Mouse (Mus musculus) stomach, embryonic 15.5 days (tissue): ENCODE results near the gene Padi6. TPM values are rescaled to one million over a fixed set of nuclear protein-coding genes. Genes with fewer than 3 reads are reported as not detected.

Source experiments
- ATAC-seq: fragments of 200-750 bp; cut with Nextera tagmentation; 2 replicates; pipeline ENCODE4 v1.8.0; 2017; ENCODE audit warnings: low read depth, moderate number of reproducible peaks, moderate TSS enrichment; ENCODE audit not compliant: insufficient read depth, low FRiP score
- H3K27ac ChIP-seq: fragments of 300-500 bp; sonication (generic); 2 replicates; pipeline ENCODE4 v1.5.1; 2015; ENCODE audit warnings: mild to moderate bottlenecking, inconsistent platforms
- H3K27me3 ChIP-seq: fragments of 300-500 bp; sonication (generic); replicated peaks from 2 replicates; pipeline ENCODE4 v1.6.1; 2015; ENCODE audit warnings: inconsistent platforms
- H3K36me3 ChIP-seq: fragments of 300-500 bp; sonication (generic); 2 replicates; pipeline ENCODE4 v1.6.1; 2015; ENCODE audit warnings: inconsistent platforms
- H3K4me1 ChIP-seq: fragments of 300-500 bp; sonication (generic); 2 replicates; pipeline ENCODE4 v1.6.1; 2015; ENCODE audit warnings: inconsistent platforms
- H3K4me2 ChIP-seq: fragments of 300-500 bp; sonication (generic); 2 replicates; pipeline ENCODE4 v1.6.1; 2015; ENCODE audit warnings: mild to moderate bottlenecking, inconsistent platforms
- H3K4me3 ChIP-seq: fragments of 300-500 bp; sonication (generic); replicated peaks from 2 replicates; pipeline ENCODE4 v1.5.1; 2015; ENCODE audit warnings: inconsistent platforms
- H3K9ac ChIP-seq: fragments of 300-500 bp; sonication (generic); 2 replicates; pipeline ENCODE4 v1.6.1; 2015; ENCODE audit warnings: inconsistent platforms
- H3K9me3 ChIP-seq: fragments of 300-500 bp; sonication (generic); 2 replicates; pipeline ENCODE4 v1.6.1; 2016; ENCODE audit warnings: inconsistent platforms
- WGBS: fragments of 180-500 bp; shearing (Covaris S2); methylation state at CpG from one replicate; pipeline ENCODE4 v1.1.7; 2015; 5-methylcytosine and 5-hydroxymethylcytosine counted together
- polyA plus RNA-seq: library from polyadenylated mRNA; unstranded; fragments of >200 nt; fragmentation: Nextera tagmentation; extraction: Ambion mirVana; gene quantifications from 2 replicates; pipeline ENCODE4 v1.2.1, GENCODE M21; 2015

Padi6 gene
- polyA plus RNA-seq, 1 experiment from 2014 or later, result 0.19 TPM

DNA sequence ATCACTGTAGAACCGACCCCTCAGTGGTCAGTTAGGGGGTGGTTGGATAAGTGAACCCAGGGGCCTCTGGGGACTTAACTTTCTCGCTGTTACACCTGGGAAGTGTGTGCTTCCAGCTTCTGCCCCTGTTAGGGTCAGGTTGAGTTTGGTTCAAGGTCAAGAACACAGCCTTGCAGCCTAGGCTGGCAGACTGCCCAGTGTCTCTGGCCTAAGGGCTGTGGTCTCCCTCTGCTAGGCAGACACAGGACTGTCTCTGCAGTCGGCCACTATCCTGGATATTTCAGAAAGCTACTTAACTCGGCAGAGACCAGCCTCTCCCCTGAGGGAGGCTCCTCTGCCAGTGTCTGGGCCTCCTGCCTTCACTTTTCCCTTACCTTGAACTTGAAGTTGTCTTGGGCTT, 38.3 kb downstream of the Padi6 start:
- Histone ChIP-seq H3K9ac (0 out of 2 replicates have a peak overlapping the region, but pooled peaks have one; percentile 7), H3K27ac (0 out of 2 replicates have a peak overlapping the region, but pooled peaks have one; percentile 98), H3K4me2 (peak overlapping the region; percentile 90), H3K4me1 (peaks cover 63% of the 10 kb centered on the region), H3K36me3 (peaks cover 10% of the 10 kb centered on the region; the same call in 1 of the 2 replicates), H3K27me3 (no peaks in the 10 kb centered on the region), H3K4me3 (peak overlapping the region; percentile 86), H3K9me3 (no peaks in the 10 kb centered on the region)
- ATAC-seq, result no peak
- 36% methylated on average over 4 of the region's 4 CpGs for WGBS

GRCm38 (mm10) chr4:140703636-140704035, 38.8 kb downstream of the Padi6 start:
- no peaks in the 10 kb centered on the region for H3K27me3 ChIP-seq
- H3K36me3 ChIP-seq, result 0 out of 2 replicates have a peak, but pooled peaks cover 5% of the 10 kb centered on the region
- H3K4me3 ChIP-seq, result peak overlapping the region; percentile 86
- no peaks in the 10 kb centered on the region for H3K9me3 ChIP-seq
- peak overlapping the region; percentile 98; the same call in 1 of the 2 replicates for H3K27ac ChIP-seq
- WGBS, result 9% methylated on average over 8 of the region's 8 CpGs
- no peak for ATAC-seq
- H3K4me1 ChIP-seq, result peaks cover 58% of the 10 kb centered on the region
- H3K9ac ChIP-seq, result peak overlapping the region; percentile 22; the same call in 1 of the 2 replicates
- H3K4me2 ChIP-seq, result peak overlapping the region; percentile 90

GRCm38 (mm10) chr4:140702611-140703327, 39.7 kb downstream of the Padi6 start:
- peak overlapping the region; percentile 87 for H3K9ac ChIP-seq
- H3K4me3 ChIP-seq, result peak overlapping the region; percentile 86
- peak; percentile 81 for ATAC-seq
- peak overlapping the region; percentile 90 for H3K4me2 ChIP-seq
- H3K27ac ChIP-seq, result peak overlapping the region; percentile 98
- WGBS, result under 1% methylated on average over 19 of the region's 68 CpGs
- no peaks in the 10 kb centered on the region for H3K27me3 ChIP-seq
- H3K4me1 ChIP-seq, result peaks cover 50% of the 10 kb centered on the region
- H3K9me3 ChIP-seq, result no peaks in the 10 kb centered on the region
- H3K36me3 ChIP-seq, result 0 out of 2 replicates have a peak, but pooled peaks cover 3% of the 10 kb centered on the region

GRCm38 (mm10) chr4:140701716-140702561, 40.5 kb downstream of the Padi6 start:
- H3K4me3 ChIP-seq, result peak overlapping the region; percentile 86
- WGBS, result under 1% methylated on average over 62 of the region's 107 CpGs
- ATAC-seq, result peak; percentile 2; the same call in 1 of the 2 replicates
- H3K4me1 ChIP-seq, result peaks cover 42% of the 10 kb centered on the region
- 0 out of 2 replicates have a peak, but pooled peaks cover 3% of the 10 kb centered on the region for H3K36me3 ChIP-seq
- peak overlapping the region; percentile 98 for H3K27ac ChIP-seq
- H3K4me2 ChIP-seq, result peak overlapping the region; percentile 90
- no peaks in the 10 kb centered on the region for H3K9me3 ChIP-seq
- H3K27me3 ChIP-seq, result no peaks in the 10 kb centered on the region
- peak overlapping the region; percentile 87 for H3K9ac ChIP-seq

GRCm38 (mm10) chr4:140701049-140701715, 41.3 kb downstream of the Padi6 start:
- Histone ChIP-seq H3K4me3 (peak overlapping the region; percentile 86), H3K4me1 (peaks cover 36% of the 10 kb centered on the region), H3K27ac (peak overlapping the region; percentile 98), H3K36me3 (0 out of 2 replicates have a peak, but pooled peaks cover 3% of the 10 kb centered on the region), H3K4me2 (peak overlapping the region; percentile 90), H3K9me3 (no peaks in the 10 kb centered on the region), H3K9ac (peak overlapping the region; percentile 87), H3K27me3 (no peaks in the 10 kb centered on the region)
- WGBS, result under 1% methylated on average over 61 of the region's 61 CpGs
- ATAC-seq, result peak; percentile 70

DNA sequence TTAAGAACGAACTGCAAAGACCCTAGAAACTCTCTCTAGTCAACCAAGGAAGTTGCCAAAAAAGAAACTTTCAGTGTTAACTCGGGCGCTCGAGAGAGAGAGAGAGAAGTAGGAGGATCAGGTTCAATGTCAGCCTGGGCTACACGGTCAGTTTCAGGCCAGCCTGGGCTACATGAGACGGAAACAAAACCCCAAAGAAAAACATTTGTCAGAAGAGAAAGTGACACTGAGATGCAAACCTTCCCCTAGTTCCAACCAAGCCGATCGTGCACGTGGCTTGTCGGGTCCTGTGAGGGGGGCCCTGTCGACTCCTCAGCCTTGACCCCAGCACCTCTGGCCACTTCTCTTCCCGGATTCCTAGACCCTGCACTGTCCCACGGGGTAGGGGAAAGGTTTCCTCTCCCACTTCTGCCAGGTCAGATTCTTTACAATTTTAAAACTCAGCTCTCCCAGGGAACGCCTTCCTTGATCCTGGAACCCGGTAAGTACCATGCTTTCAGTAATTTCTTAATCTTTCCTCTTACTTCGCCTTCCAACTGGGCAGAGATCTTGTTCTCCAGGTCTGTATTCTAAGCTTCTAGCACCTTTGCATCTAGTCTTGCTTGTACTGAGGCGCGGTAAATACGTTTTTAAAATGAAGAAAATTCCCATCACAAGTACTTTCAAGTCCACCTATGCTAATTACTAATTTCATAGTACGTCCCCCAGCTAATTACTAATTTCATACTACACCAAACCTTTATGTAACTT, 42.0 kb downstream of the Padi6 start, which contains the start of gene Rcc2:
Gene Rcc2, plus strand, starts transcription at position 273 of the 750 bp plus-strand sequence.
- H3K4me1 ChIP-seq, result peaks cover 30% of the 10 kb centered on the region
- H3K4me2 ChIP-seq, result peak within 1 kb of the TSS; percentile 90
- H3K36me3 ChIP-seq, result 0 out of 2 replicates have a peak, but pooled peaks cover 3% of the 10 kb centered on the region
- peak within 1 kb of the TSS; percentile 86 for H3K4me3 ChIP-seq
- peak within 1 kb of the TSS; percentile 87 for H3K9ac ChIP-seq
- H3K27ac ChIP-seq, result peak within 1 kb of the TSS; percentile 98
- no peak for ATAC-seq
- no peaks in the 10 kb centered on the region for H3K9me3 ChIP-seq
- 10% methylated on average over 20 of the region's 20 CpGs for WGBS
- no peaks in the 10 kb centered on the region for H3K27me3 ChIP-seq

GRCm38 (mm10) chr4:140699441-140700127, 42.9 kb downstream of the Padi6 start:
- H3K4me1 ChIP-seq, result peaks cover 27% of the 10 kb centered on the region
- peak overlapping the region; percentile 90 for H3K4me2 ChIP-seq
- 6% methylated on average over 29 of the region's 29 CpGs for WGBS
- peak overlapping the region; percentile 98 for H3K27ac ChIP-seq
- H3K4me3 ChIP-seq, result peak overlapping the region; percentile 86
- H3K9me3 ChIP-seq, result no peaks in the 10 kb centered on the region
- peak overlapping the region; percentile 16; the same call in 1 of the 2 replicates for H3K9ac ChIP-seq
- 0 out of 2 replicates have a peak, but pooled peaks cover under 1% of the 10 kb centered on the region for H3K36me3 ChIP-seq
- H3K27me3 ChIP-seq, result no peaks in the 10 kb centered on the region
- ATAC-seq, result peak; percentile 24; the same call in 1 of the 2 replicates

DNA sequence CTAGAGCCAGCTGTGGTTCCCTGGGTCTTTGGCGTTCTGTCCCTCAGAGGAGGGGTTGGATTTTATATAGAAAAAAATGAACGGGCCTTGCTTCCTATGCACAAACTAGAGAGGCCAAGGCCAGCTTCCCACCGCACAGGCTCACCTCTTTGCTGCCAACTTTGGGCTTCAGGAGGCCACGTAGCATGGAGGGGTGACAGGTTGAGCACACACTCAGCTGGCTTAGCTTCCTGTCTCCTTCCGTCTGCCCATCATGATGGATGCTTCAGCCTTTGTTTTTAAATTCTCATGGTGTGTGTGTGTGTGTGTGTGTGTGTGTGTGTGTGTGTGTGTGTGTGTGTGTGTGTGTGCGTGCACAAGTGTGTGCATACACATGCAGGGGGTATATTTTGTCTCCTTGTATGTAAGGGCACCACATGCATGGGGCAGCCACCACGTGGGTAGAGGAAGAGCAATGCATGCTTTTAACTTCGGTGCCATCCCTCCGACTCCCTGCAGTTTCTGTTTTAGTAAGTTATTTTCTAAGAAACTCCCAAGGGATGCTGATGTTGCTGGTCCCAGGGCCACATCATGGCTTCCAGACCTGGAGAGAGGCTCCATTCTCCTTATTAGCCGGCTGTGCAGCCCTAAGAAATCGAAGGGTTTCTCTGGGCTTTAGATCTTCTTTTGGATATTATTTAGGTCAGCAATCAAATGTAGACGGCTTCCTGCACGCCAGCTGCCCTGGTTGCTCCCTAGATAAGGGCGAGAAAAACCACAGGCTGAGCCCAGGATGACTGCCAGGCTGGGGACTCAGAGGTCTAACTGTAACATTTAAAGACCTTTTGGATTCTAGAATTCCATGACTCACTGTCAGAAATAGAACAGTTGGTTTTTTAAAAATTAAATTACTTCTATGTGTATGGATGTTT, 46.5 kb downstream of the Padi6 start:
- Histone ChIP-seq H3K27me3 (no peaks in the 10 kb centered on the region), H3K4me1 (peaks cover 14% of the 10 kb centered on the region), H3K9me3 (no peaks in the 10 kb centered on the region), H3K4me2 (no peak overlapping the region), H3K36me3 (no peaks in the 10 kb centered on the region), H3K9ac (no peak overlapping the region), H3K4me3 (no peak overlapping the region), H3K27ac (no peak overlapping the region)
- 64% methylated on average over 14 of the region's 14 CpGs for WGBS
- ATAC-seq, result no peak

GRCm38 (mm10) chr4:140695146-140695545, 47.3 kb downstream of the Padi6 start:
- Histone ChIP-seq H3K4me2 (no peak overlapping the region), H3K27me3 (no peaks in the 10 kb centered on the region), H3K27ac (no peak overlapping the region), H3K36me3 (no peaks in the 10 kb centered on the region), H3K9ac (no peak overlapping the region), H3K9me3 (no peaks in the 10 kb centered on the region), H3K4me1 (peaks cover 10% of the 10 kb centered on the region), H3K4me3 (no peak overlapping the region)
- WGBS, result 73% methylated on average over 7 of the region's 7 CpGs
- no peak for ATAC-seq
